Mouse (Mus musculus) kidney, adult 2 months (tissue): Measurements from ENCODE around the gene Stk36. TPM values are rescaled to one million over a fixed set of nuclear protein-coding genes. Genes with fewer than 3 reads are reported as not detected.

Source experiments
- DNase-seq: peaks from one replicate; pipeline ENCODE4 v3.0.0; 2021
- H3K27ac ChIP-seq: fragments of 200-500 bp; 2 replicates; pipeline ENCODE4 v1.5.1; 2012; ENCODE audit warnings: low read depth, low read length, control low read depth, inconsistent platforms; ENCODE audit not compliant: insufficient read depth
- H3K27me3 ChIP-seq: fragments of 200-500 bp; replicated peaks from 2 replicates; pipeline ENCODE4 v1.6.1; 2012; ENCODE audit warnings: mild to moderate bottlenecking, moderate library complexity, low read length, inconsistent platforms; ENCODE audit not compliant: control insufficient read depth, insufficient read depth
- H3K36me3 ChIP-seq: fragments of 200-500 bp; 2 replicates; pipeline ENCODE4 v1.6.1; 2012; ENCODE audit warnings: mild to moderate bottlenecking, moderate library complexity, low read length, inconsistent platforms; ENCODE audit not compliant: control insufficient read depth, insufficient read depth
- H3K4me1 ChIP-seq: fragments of 200-500 bp; 2 replicates; pipeline ENCODE4 v1.6.1; 2011; ENCODE audit warnings: low read length; ENCODE audit not compliant: control insufficient read depth, insufficient read depth
- H3K4me3 ChIP-seq: fragments of 200-500 bp; 2 replicates; pipeline ENCODE4 v1.5.1; 2011; ENCODE audit warnings: mild to moderate bottlenecking, low read depth, low read length, control low read depth; ENCODE audit not compliant: insufficient read depth
- CTCF ChIP-seq: fragments of 200-500 bp; conservative IDR thresholded peaks from 2 replicates; pipeline ENCODE4 v1.5.1; 2011; ENCODE audit warnings: low read depth, mild to moderate bottlenecking, control low read depth, low read length, moderate library complexity, mixed read lengths; ENCODE audit not compliant: insufficient read depth, insufficient read length
- POLR2A ChIP-seq: fragments of 200-500 bp; IDR thresholded peaks from one replicate; pipeline ENCODE4 v1.6.1; 2011; ENCODE audit warnings: low read depth, low read length, control low read depth
- WGBS: fragments of 180-500 bp; shearing (Covaris S2); methylation state at CpG from one replicate; pipeline ENCODE4 v1.1.7; 2018; 5-methylcytosine and 5-hydroxymethylcytosine counted together
- polyA plus RNA-seq: library from polyadenylated mRNA; depleted of rRNA; stranded (reverse); fragments of >200 nt; gene quantifications from 2 replicates; pipeline ENCODE4 v1.2.3, GENCODE M21; 2012; rRNA removed

The Stk36 gene
- polyA plus RNA-seq, result 5.9 and 6.4 TPM in 2 replicates

DNA sequence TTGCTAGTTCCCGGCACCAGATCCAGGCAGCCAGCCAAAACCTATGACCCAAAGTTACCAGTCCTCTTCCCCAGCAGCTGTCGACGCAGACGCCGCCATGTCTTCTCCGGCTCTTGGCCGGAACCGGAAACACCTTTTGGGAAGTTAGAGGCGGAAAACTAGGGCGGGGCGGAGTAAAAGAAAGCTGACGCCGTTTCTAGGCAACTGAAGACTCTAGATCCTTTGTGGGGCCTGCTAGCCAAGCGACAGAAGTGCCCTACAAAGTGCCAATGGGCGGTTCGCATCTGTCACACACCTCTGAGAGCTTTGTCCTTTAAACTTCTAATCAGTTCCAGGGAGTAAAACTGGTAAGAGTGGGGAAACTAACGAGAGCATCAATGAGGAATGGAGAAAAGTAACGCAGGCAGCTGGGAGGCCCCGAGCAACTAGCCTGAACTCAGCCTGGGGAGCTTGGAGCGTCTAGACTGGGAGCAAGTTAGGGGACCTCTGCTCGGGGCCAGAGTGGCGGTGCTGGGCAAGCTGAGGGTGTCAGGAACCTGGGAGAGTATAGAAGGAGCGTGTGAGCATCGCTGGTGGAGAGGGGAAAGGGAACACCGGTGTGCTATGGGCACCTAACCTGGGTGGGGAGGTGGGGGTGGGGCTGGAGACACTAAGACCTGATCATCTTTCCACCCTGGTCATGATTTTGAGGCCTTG, at the start of gene Stk36, which contains the start of gene Rnf25:
Gene Stk36, plus strand, starts transcription at position 179 of the 696 bp plus-strand sequence.
Gene Rnf25, minus strand, starts transcription at position 131 of the 696 bp plus-strand sequence.
- 8% methylated on average over 25 of the region's 25 CpGs for whole genome bisulfite sequencing
- H3K27ac ChIP-seq, result peak within 1 kb of the TSS; percentile 13; the same call in 1 of the 2 replicates

DNA sequence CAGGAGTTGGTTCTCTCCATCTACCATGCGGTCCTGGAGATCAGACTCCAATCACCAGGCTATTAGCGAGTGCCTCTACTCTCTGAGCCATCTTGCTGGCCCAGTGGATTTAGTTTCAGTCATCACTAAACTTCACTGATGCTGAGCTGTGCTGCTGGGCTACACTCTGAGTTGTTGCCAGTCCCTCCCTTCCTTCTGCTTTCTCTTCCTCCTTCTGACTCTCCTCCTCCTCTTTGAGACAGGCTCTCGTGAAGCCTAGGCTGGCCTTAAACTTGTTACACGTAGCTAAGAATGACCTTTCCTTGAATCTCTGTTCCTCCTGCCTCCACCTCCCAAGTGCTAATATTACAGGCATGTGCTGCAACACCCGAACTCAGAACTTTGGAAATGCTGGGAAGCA, 42.2 kb upstream of the Stk36 start:
- H3K4me3 ChIP-seq, result no peak overlapping the region
- H3K27ac ChIP-seq, result no peak overlapping the region
- H3K36me3 ChIP-seq, result no peaks in the 10 kb centered on the region
- no peaks in the 10 kb centered on the region for H3K4me1 ChIP-seq
- DNase-seq, result no peak
- no peaks in the 10 kb centered on the region for H3K27me3 ChIP-seq
- WGBS, result 83% methylated on average over 5 of the region's 5 CpGs
- TF ChIP-seq POLR2A (no peak), CTCF (no peak)

More for the DNA sequence above, at the start of gene Stk36, which contains the start of gene Rnf25:
- H3K36me3 ChIP-seq, result no peaks in the 10 kb centered on the region
- TF ChIP-seq POLR2A, result peak; percentile 82
- no peak for TF ChIP-seq CTCF
- H3K4me1 ChIP-seq, result 0 out of 2 replicates have a peak, but pooled peaks cover 3% of the 10 kb centered on the region
- H3K27me3 ChIP-seq, result no peaks in the 10 kb centered on the region
- peak; percentile 92 for DNase-seq
- peak within 1 kb of the TSS; percentile 75 for H3K4me3 ChIP-seq

DNA sequence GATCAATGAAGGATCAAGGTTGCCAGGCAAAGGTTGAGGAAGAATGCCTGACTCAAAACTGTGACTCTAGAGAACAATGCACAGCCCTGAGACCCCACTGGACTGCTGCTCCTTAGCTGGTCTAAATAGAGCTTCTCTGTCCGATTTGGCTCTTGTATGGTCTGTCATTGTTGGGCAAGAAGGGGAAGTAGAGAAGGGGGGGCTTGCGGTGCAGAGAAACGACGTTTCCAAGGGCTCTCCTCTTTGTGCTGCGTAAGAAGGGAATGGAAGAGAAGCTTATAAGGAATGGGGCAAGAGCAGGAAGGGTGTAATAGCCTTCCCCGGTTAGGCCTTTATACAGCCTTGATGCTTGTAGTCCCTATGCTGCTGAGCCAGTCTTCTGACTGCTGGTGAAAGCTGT, 35.4 kb upstream of the Stk36 start:
- no peak overlapping the region for H3K27ac ChIP-seq
- peaks cover 5% of the 10 kb centered on the region; the same call in 1 of the 2 replicates for H3K36me3 ChIP-seq
- H3K27me3 ChIP-seq, result no peaks in the 10 kb centered on the region
- WGBS, result 89% methylated on average over 6 of the region's 6 CpGs
- H3K4me3 ChIP-seq, result no peak overlapping the region
- no peak for DNase-seq
- TF ChIP-seq POLR2A (no peak), CTCF (no peak)
- H3K4me1 ChIP-seq, result no peaks in the 10 kb centered on the region

DNA sequence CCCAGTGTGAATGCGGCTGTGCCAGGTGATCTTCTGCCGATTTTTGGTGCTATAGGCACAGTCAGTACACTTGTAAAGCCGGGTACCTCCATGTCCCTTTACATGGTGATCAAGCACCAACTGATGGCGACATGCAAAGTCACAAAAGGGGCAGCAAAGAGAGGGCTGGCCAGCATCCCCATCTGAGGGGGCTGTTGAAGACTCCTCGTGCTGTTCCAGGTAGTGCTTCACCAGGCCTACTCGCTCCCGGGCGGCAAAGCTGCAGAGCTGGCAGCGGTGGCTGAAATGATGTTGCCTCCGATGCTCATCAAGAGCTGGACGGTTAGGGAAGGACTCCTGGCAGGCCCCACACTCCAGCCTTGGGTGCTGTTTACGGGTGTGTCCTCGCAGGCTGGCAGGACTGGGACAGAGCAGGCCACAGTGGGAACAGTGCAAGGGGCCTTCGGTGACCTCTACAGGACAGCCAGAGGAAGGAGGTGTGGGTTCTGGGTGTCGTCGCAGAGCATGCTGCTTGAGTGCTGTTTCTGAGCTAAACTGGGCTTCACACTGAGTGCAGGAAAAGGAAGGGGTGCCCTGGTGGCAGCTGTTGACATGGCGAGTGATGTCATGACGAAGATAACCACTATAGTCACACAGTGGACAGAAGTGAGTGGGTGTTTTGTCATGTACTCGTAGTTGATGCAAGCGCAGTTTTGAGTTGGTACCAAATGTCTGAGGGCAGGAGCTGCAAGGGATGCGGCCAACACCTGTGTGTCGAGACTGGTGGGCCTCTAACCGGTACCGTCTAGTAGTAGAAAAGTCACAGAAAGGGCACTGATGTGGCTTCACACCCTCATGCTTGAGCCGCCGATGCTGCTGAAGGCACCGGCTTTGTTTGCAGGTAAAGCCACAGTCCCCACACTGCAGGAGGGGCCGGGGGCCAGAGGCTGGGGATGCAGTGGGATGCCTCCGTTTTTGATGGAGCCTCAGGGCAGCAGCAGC, 31.2 kb upstream of the Stk36 start:
- H3K27me3 ChIP-seq, result no peaks in the 10 kb centered on the region
- H3K4me3 ChIP-seq, result no peak overlapping the region
- DNase-seq, result no peak
- 91% methylated on average over 29 of the region's 29 CpGs for WGBS
- H3K36me3 ChIP-seq, result peaks cover 5% of the 10 kb centered on the region
- TF ChIP-seq POLR2A (no peak), CTCF (no peak)
- no peaks in the 10 kb centered on the region for H3K4me1 ChIP-seq
- H3K27ac ChIP-seq, result no peak overlapping the region

DNA sequence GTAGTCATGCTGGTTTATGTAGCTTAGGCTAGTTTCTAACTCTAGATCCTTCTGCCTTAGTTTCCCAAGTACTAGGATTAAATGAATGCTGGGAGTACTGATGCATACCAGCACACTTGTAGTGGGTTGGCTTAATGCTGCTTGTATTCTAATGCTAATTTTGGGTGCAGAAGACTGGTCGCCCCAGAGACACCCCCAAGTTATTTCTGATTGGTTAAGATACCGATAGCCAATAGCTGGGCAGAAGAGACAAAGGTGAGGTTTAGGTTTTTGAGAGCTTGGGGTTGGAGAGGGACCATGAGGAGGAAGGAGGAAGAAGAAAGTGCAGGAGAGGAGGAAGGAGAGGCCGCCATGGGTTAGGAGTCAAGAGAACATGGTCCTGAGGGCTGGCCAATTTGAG, 18.6 kb upstream of the Stk36 start:
- 89% methylated on average over 3 of the region's 3 CpGs for whole genome bisulfite sequencing
- TF ChIP-seq CTCF, result no peak
- TF ChIP-seq POLR2A, result no peak
- Histone ChIP-seq H3K36me3 (peaks cover 1% of the 10 kb centered on the region; the same call in 1 of the 2 replicates), H3K4me3 (no peak overlapping the region), H3K27me3 (no peaks in the 10 kb centered on the region), H3K4me1 (peaks cover 4% of the 10 kb centered on the region; the same call in 1 of the 2 replicates), H3K27ac (no peak overlapping the region)
- no peak for DNase-seq

DNA sequence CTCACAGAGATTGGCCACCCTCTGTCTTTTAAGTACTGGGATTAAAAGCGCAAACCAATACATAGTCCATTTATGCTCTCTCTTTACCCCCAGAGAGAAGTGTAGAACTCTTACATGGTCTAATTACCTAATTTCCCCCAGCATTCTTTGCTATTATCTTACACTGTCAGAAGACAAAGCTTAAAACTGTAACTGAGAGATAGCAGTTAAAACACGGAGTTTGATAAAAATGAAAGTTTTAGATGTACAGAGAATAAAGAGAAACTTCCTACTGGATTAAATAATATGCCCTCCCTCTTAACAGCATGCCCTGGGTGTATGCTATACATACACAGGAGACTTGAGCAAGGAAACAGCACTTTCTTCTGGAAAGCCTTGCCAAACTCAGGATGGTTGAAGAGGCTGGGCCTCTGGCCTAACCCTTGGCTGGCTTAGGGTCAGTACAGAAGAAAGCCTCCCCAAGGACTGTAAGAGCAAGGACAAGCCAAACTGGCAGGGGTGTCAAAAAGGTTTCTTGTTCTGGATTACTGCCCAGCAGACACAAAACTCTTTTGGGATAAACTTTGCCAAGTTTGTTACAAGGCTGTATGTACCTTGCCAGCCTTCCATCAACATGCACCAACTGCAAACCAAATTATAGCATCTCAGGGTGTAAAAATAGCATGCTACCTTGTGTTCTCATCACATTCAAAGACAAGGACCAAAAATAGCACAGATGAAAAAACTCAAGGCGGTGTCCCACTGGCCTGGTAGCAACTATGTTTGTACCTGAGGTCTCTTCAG, 16.4 kb upstream of the Stk36 start:
- peaks cover 6% of the 10 kb centered on the region; the same call in 1 of the 2 replicates for H3K4me1 ChIP-seq
- DNase-seq, result no peak
- no peak overlapping the region for H3K27ac ChIP-seq
- no peaks in the 10 kb centered on the region for H3K27me3 ChIP-seq
- TF ChIP-seq CTCF (no peak), POLR2A (no peak)
- 92% methylated on average over 3 of the region's 3 CpGs for WGBS
- H3K4me3 ChIP-seq, result no peak overlapping the region
- no peaks in the 10 kb centered on the region; the same call in 1 of the 2 replicates for H3K36me3 ChIP-seq
